Mouse (Mus musculus) heart, embryonic 11.5 days (tissue): ENCODE results near the gene Son. TPM values are rescaled to one million over a fixed set of nuclear protein-coding genes. Genes with fewer than 3 reads are reported as not detected.
"Not testable (repeated sequence)": the region's sequence is repeated elsewhere in the genome, so short reads cannot be mapped to it uniquely, and the experiment has no call there.

Source experiments
- ATAC-seq: fragments of 200-750 bp; cut with Nextera tagmentation; replicated peaks from 2 replicates; pipeline ENCODE4 v1.8.0; 2017; ENCODE audit warnings: moderate library complexity; ENCODE audit not compliant: insufficient number of reproducible peaks, low FRiP score, low TSS enrichment
- H3K27ac ChIP-seq: fragments of 300-500 bp; sonication (generic); 2 replicates; pipeline ENCODE4 v1.5.1; 2014; ENCODE audit warnings: mild to moderate bottlenecking, low read depth, low read length
- H3K27me3 ChIP-seq: fragments of 300-500 bp; sonication (generic); 2 replicates; pipeline ENCODE4 v1.6.1; 2014; ENCODE audit warnings: mild to moderate bottlenecking, low read length, mixed read lengths; ENCODE audit not compliant: control insufficient read depth, insufficient read depth
- H3K36me3 ChIP-seq: fragments of 300-500 bp; sonication (generic); 2 replicates; pipeline ENCODE4 v1.6.1; 2014; ENCODE audit warnings: mild to moderate bottlenecking, low read length, moderate library complexity, mixed read lengths; ENCODE audit not compliant: control insufficient read depth, insufficient read depth
- H3K4me1 ChIP-seq: fragments of 300-500 bp; sonication (generic); 2 replicates; pipeline ENCODE4 v1.6.1; 2014; ENCODE audit warnings: low read length; ENCODE audit not compliant: control insufficient read depth, insufficient read depth
- H3K4me2 ChIP-seq: fragments of 300-500 bp; sonication (generic); 2 replicates; pipeline ENCODE4 v1.6.1; 2014; ENCODE audit warnings: mild to moderate bottlenecking, moderate library complexity
- H3K4me3 ChIP-seq: fragments of 300-500 bp; sonication (generic); 2 replicates; pipeline ENCODE4 v1.5.1; 2014; ENCODE audit warnings: low read depth, low read length
- H3K9ac ChIP-seq: fragments of 300-500 bp; sonication (generic); 2 replicates; pipeline ENCODE4 v1.6.1; 2014; ENCODE audit warnings: mild to moderate bottlenecking, low read depth, low read length, moderate library complexity
- H3K9me3 ChIP-seq: fragments of 300-500 bp; sonication (generic); replicated peaks from 2 replicates; pipeline ENCODE4 v1.6.1; 2016; ENCODE audit warnings: low read length; ENCODE audit not compliant: control insufficient read depth
- WGBS: fragments of 180-500 bp; shearing (Covaris S2); extraction: QIAGEN DNeasy Blood & Tissue Kit; methylation state at CpG from one replicate; pipeline ENCODE4 v1.1.7; 2014; ENCODE audit not compliant: insufficient replicate concordance; 5-methylcytosine and 5-hydroxymethylcytosine counted together
- polyA plus RNA-seq: library from polyadenylated mRNA; unstranded; fragments of >200 nt; fragmentation: Nextera tagmentation; extraction: Ambion mirVana; gene quantifications from 2 replicates; pipeline ENCODE4 v1.2.1, GENCODE M21; 2014

The Son gene
- polyA plus RNA-seq, 1 experiment from 2014 or later = 116 TPM

DNA sequence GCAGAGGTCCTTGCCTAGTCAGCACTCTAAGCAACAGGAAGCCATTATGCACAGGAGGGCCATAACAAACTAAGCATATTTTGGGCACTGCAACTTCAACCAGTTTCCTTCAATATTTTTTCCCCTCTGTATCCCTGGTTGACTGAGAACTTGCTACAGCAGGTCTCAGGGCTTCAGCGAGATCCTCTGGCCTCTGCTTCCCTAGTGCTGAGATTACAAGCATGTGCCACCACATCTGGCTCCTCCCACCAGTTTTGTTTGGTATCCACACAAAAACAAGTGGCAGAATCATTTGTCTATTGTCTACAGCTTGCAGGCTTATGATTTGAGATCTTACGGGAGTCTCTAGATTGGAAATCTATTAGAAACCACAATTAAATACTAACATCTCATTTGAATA is 2.4 kb upstream of the Son start:
- Histone ChIP-seq H3K27ac (no peak overlapping the region), H3K9ac (no peak overlapping the region), H3K9me3 (no peaks in the 10 kb centered on the region), H3K4me1 (peaks cover 5% of the 10 kb centered on the region; the same call in 1 of the 2 replicates), H3K4me2 (no peak overlapping the region), H3K27me3 (no peaks in the 10 kb centered on the region), H3K4me3 (no peak overlapping the region), H3K36me3 (peaks cover 16% of the 10 kb centered on the region)
- WGBS = 78% methylated on average over 2 of the region's 2 CpGs
- ATAC-seq = no peak

DNA sequence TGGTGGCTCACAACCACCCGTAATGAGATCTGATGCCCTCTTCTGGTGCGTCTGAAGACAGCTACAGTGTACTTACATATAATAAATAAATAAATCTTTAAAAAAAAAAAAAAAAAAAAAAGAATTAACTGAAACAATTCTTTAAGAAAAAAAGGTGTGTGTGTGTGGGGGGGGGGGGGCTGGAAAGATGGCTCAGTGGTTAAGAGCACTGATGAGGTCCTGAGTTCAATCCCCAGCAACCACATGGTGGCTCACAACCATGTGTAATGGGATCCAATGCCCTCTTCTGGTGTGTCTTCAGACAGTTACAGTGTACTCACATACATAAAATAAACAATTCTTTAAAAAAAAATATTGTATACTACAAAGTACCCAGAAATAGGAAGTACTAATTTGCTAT is 1.9 kb upstream of the Son start:
- H3K9ac ChIP-seq, H3K4me2 ChIP-seq, H3K9me3 ChIP-seq, ATAC-seq, H3K4me3 ChIP-seq, H3K27ac ChIP-seq, H3K27me3 ChIP-seq, H3K4me1 ChIP-seq: not testable (repeated sequence)
- H3K36me3 ChIP-seq = peaks cover 12% of the 10 kb centered on the region
- WGBS = no CpG with 5 or more reads among the region's 2 CpGs

DNA sequence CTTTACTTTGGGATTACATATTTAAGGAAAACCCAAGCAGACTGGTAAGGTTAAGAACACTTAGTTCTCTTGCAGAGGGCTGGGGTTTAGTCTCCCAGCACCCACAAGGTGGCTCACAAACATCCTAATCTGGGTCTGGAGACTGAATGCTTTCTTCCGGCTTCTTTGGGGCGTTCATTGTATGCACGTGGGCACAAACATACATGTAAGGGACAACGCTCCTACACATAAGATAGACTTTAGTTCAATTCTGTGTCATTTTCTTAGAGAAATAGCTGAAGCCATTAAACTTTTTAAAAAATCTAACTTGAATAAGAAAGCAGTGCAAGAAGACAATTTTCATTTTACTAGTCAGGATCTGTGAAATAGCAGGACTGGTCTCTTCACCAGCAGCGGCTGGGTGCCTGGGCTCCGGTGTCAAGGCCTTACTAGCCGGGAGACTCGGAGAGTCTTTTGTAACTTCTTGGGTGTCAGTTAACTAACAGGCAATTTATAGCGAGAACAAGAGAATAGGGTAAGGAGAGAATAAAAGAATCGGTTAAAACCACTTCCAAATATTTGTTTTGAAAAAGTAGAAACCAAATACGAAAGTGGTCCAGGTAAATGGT is 1.2 kb upstream of the Son start:
- Histone ChIP-seq H3K9ac (peak overlapping the region; percentile 91), H3K4me3 (peak overlapping the region; percentile 87), H3K4me2 (peak overlapping the region; percentile 81), H3K27ac (peak overlapping the region; percentile 69; the same call in 1 of the 2 replicates), H3K36me3 (peaks cover 10% of the 10 kb centered on the region), H3K27me3 (no peaks in the 10 kb centered on the region), H3K9me3 (no peaks in the 10 kb centered on the region), H3K4me1 (peaks cover 5% of the 10 kb centered on the region; the same call in 1 of the 2 replicates)
- ATAC-seq = no peak
- 1% methylated on average over 11 of the region's 11 CpGs for WGBS

DNA sequence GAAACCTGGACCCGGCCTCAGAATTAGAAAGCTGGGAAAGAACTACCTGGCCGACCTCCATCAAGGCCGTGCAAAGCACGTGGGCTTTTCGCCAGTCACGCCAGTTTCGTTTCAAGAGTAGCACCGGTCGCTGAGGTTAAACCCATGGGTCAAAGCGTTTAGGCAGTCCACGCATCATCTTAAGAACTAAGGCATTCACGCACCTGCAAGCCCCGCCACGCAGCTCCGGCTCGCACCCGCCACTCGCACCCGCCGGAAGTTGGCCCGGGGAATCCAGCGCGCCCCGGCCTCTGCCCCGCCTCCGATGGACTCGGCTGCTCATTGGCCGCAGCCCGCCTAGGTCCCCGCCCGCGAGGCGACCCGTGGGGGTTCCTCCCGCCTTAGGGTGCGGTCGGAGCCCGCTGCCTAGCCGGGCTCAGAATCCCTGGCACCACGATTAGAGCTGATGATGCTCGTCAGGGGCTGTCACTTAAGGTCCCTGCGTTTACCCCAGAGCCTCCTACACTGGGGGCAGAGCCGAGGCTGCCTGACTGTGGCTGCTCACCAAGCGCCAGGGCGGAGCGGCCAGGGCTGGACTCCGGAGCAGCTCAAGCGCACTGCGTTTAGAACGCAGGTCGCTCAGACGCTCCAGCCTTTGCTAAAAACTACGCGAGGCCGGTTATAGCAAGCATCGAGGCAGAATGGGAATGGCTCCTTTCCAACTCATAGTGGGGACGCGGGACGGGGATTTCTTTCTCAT is 456 bp upstream of the Son start, which contains the start of gene Gart:
Gart (minus strand) TSS at position 272 of the 739 bp plus-strand sequence.
- Histone ChIP-seq H3K4me3 (peak within 1 kb of the TSS; percentile 87), H3K36me3 (peaks cover 4% of the 10 kb centered on the region), H3K27me3 (no peaks in the 10 kb centered on the region), H3K4me2 (peak within 1 kb of the TSS; percentile 81), H3K9ac (peak within 1 kb of the TSS; percentile 95), H3K9me3 (no peaks in the 10 kb centered on the region), H3K4me1 (peaks cover 5% of the 10 kb centered on the region; the same call in 1 of the 2 replicates), H3K27ac (peak within 1 kb of the TSS; percentile 99)
- under 1% methylated on average over 59 of the region's 59 CpGs for WGBS
- ATAC-seq = peak; percentile 89

DNA sequence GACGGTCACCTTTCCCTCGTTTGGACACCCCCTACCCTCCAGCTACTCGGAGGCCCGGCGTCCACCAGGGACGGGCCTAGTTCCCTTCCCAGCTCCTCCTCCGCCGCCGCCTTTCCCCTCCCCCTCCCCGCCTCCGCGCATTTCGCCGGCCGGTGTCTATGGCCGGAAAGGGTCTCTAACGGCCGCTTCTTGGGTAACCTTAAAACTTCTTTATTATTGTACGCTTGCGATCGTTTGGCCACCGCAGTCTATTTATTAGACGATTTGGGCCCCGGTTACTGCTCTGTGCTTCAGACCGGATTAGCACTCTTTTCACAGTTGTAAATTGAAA is 879 bp downstream of the Son start:
- Histone ChIP-seq H3K4me3 (peak overlapping the region; percentile 87), H3K9ac (peak overlapping the region; percentile 95), H3K9me3 (no peaks in the 10 kb centered on the region), H3K27ac (peak overlapping the region; percentile 99), H3K36me3 (peaks cover 7% of the 10 kb centered on the region), H3K27me3 (no peaks in the 10 kb centered on the region), H3K4me1 (peaks cover 5% of the 10 kb centered on the region; the same call in 1 of the 2 replicates), H3K4me2 (peak overlapping the region; percentile 81)
- ATAC-seq = peak; percentile 72
- WGBS = under 1% methylated on average over 25 of the region's 25 CpGs

DNA sequence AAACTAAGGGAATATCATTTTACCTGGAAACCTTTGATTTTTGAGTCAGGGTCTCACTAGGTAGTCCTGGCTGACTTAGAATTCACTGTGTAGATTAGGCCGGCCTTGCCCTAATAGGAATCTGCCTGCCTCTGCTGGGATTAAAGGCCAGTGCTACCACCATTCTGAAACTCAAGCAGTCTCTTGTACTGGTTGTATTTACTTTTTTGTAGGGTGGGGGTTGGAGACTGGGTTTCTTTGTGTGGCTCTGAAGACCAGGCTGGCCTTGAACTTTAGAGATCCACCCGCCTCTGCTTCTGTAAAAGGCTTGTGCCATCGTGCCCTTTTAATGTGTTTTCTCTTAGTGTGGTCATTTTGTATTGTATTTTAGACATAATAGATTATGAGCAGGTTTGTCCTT is 1.9 kb downstream of the Son start:
- H3K9ac ChIP-seq = no peak overlapping the region
- H3K36me3 ChIP-seq = peaks cover 9% of the 10 kb centered on the region
- ATAC-seq = no peak
- H3K9me3 ChIP-seq = no peaks in the 10 kb centered on the region
- H3K4me2 ChIP-seq = peak overlapping the region; percentile 70
- WGBS = 68% methylated on average over 3 of the region's 3 CpGs
- H3K27ac ChIP-seq = no peak overlapping the region
- peak overlapping the region; percentile 87 for H3K4me3 ChIP-seq
- no peaks in the 10 kb centered on the region for H3K27me3 ChIP-seq
- H3K4me1 ChIP-seq = peaks cover 5% of the 10 kb centered on the region; the same call in 1 of the 2 replicates

DNA sequence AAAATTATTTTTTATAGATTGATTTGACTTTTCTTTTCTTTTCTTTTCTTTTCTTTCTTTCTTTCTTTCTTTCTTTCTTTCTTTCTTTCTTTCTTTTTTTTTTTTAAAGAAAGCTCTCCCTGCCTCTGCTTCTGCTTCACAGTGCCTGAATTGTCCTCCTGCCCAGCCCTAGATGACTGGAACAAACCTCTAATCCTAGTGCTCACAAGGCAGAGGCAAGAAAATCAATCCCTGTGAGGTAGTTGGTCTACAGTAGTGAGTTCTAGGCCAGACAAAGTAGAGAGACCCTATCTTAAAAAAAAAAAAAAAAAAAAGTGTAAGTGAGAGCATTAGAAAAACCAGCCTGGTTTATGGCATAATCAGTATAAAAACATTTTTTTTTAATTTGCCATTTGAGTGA is 2.5 kb downstream of the Son start:
- Histone ChIP-seq H3K27me3 (no peaks in the 10 kb centered on the region), H3K9ac (no peak overlapping the region), H3K4me3 (no peak overlapping the region), H3K4me2 (no peak overlapping the region; the same call in 1 of the 2 replicates), H3K4me1 (peaks cover 4% of the 10 kb centered on the region; the same call in 1 of the 2 replicates), H3K9me3 (no peaks in the 10 kb centered on the region), H3K27ac (no peak overlapping the region), H3K36me3 (peaks cover 11% of the 10 kb centered on the region)
- no peak for ATAC-seq

DNA sequence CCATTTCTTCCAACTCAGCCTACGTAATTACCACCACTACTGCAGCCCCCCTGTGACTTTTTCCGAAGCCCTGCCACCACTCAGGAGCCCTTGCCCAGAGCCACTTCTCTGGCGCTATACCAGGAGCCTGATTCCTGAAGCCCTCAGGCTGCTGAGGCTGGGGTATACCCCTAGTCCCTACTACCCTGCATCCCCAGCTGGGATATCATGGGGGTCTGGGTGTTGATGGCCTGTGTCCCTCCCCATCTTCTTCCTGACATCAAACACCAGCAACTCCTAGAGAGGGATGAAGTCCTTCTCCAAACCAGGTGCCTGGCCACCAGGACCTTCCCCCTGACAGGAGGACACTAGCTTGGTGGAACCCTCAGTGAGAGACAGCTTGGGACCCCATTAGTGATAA is 4.9 kb downstream of the Son start:
- H3K27me3 ChIP-seq = no peaks in the 10 kb centered on the region
- peak overlapping the region; percentile 10; the same call in 1 of the 2 replicates for H3K9ac ChIP-seq
- no peak overlapping the region for H3K4me3 ChIP-seq
- H3K4me1 ChIP-seq = peaks cover 3% of the 10 kb centered on the region; the same call in 1 of the 2 replicates
- no peak for ATAC-seq
- 88% methylated on average over 3 of the region's 3 CpGs for WGBS
- peaks cover 35% of the 10 kb centered on the region for H3K36me3 ChIP-seq
- no peak overlapping the region for H3K27ac ChIP-seq
- H3K4me2 ChIP-seq = no peak overlapping the region
- no peaks in the 10 kb centered on the region for H3K9me3 ChIP-seq
